Mouse (Mus musculus) heart, postnatal 0 days (tissue): ENCODE results near the gene Gm20518. TPM values are rescaled to one million over a fixed set of nuclear protein-coding genes. Genes with fewer than 3 reads are reported as not detected.
A peak's percentile ranks its signal among the peaks of the same experiment; 100 is the strongest.

Experiments used
- ATAC-seq: fragments of 200-750 bp; cut with Nextera tagmentation; 2 replicates; pipeline ENCODE4 v1.8.0; 2017; ENCODE audit warnings: low read depth, moderate number of reproducible peaks, moderate library complexity; ENCODE audit not compliant: insufficient read depth
- DNase-seq: peaks from one replicate; pipeline ENCODE4 v3.0.0-alpha.2; 2016; ENCODE audit warnings: low spot score
- H3K27ac ChIP-seq: fragments of 300-500 bp; sonication (generic); 2 replicates; pipeline ENCODE4 v1.5.1; 2014; ENCODE audit warnings: low read depth, mild to moderate bottlenecking
- H3K27me3 ChIP-seq: fragments of 300-500 bp; sonication (generic); 2 replicates; pipeline ENCODE4 v1.6.1; 2014; ENCODE audit warnings: low read length, mixed read lengths; ENCODE audit not compliant: control insufficient read depth, insufficient read depth
- H3K36me3 ChIP-seq: fragments of 300-500 bp; sonication (generic); replicated peaks from 2 replicates; pipeline ENCODE4 v1.6.1; 2014; ENCODE audit warnings: low read length, mixed read lengths; ENCODE audit not compliant: control insufficient read depth, insufficient read depth
- H3K4me1 ChIP-seq: fragments of 300-500 bp; sonication (generic); 2 replicates; pipeline ENCODE4 v1.6.1; 2014; ENCODE audit warnings: antibody characterized with exemption; ENCODE audit not compliant: control insufficient read depth, insufficient read depth
- H3K4me2 ChIP-seq: fragments of 300-500 bp; sonication (generic); 2 replicates; pipeline ENCODE4 v1.6.1; 2014; ENCODE audit warnings: low read depth, mild to moderate bottlenecking, low read length, moderate library complexity
- H3K4me3 ChIP-seq: fragments of 300-500 bp; sonication (generic); 2 replicates; pipeline ENCODE4 v1.5.1; 2014; ENCODE audit warnings: low read depth, low read length
- H3K9ac ChIP-seq: fragments of 300-500 bp; sonication (generic); replicated peaks from 2 replicates; pipeline ENCODE4 v1.6.1; 2014; ENCODE audit warnings: low read depth, low read length, mixed read lengths
- H3K9me3 ChIP-seq: fragments of 300-500 bp; sonication (generic); replicated peaks from 2 replicates; pipeline ENCODE4 v1.6.1; 2016; ENCODE audit warnings: low read length; ENCODE audit not compliant: control insufficient read depth
- CTCF ChIP-seq: IDR thresholded peaks from 2 replicates; pipeline ENCODE4 v1.5.1; 2016; ENCODE audit warnings: antibody characterized with exemption, control low read depth, low read depth
- EP300 ChIP-seq: IDR thresholded peaks from 2 replicates; pipeline ENCODE4 v1.6.1; 2016; ENCODE audit warnings: antibody characterized with exemption, low read depth
- WGBS: fragments of 180-500 bp; shearing (Covaris S2); extraction: QIAGEN DNeasy Blood & Tissue Kit; methylation state at CpG from one replicate; pipeline ENCODE4 v1.1.7; 2014; 5-methylcytosine and 5-hydroxymethylcytosine counted together
- polyA plus RNA-seq: library from polyadenylated mRNA; unstranded; fragments of >200 nt; fragmentation: Nextera tagmentation; extraction: Ambion mirVana; gene quantifications from 2 replicates; pipeline ENCODE4 v1.2.1, GENCODE M21; 2015
- total RNA-seq: library from RNA; depleted of rRNA; stranded (reverse); fragments of >200 nt; gene quantifications from 2 replicates; pipeline ENCODE4 v1.2.3, GENCODE M21; 2014; ENCODE audit warnings: low replicate concordance

Gm20518 gene
- total and polyA plus RNA-seq, 2 experiments from 2014 or later, result 0.05 TPM; not detected in 1

DNA sequence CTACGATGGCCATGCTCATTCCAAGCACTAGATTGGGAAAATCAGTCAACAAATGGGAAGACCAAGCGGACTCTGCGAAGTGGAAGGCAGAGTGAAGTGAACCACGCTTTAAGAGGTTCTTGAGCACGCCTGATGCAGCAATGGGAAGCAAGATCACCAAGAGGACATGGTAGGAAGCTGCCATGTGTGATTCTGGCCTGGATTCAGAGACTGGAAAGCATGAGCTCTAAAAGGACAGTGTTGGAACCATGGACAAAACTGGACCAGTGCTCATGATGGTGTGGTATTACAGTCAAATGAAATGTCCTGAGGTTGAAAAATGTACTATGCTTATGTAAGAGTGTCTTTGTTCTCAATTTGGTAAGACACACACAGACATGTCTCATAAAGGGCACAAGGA lies 40.1 kb downstream of the Gm20518 start:
- ATAC-seq (no peak), DNase-seq (no peak)
- Histone ChIP-seq H3K9me3 (no peaks in the 10 kb centered on the region), H3K9ac (no peak overlapping the region), H3K36me3 (peaks cover 86% of the 10 kb centered on the region), H3K27ac (no peak overlapping the region), H3K27me3 (no peaks in the 10 kb centered on the region), H3K4me2 (no peak overlapping the region), H3K4me1 (no peaks in the 10 kb centered on the region), H3K4me3 (no peak overlapping the region)
- TF ChIP-seq CTCF (no peak), EP300 (no peak)
- 91% methylated on average over 5 of the region's 5 CpGs for WGBS

DNA sequence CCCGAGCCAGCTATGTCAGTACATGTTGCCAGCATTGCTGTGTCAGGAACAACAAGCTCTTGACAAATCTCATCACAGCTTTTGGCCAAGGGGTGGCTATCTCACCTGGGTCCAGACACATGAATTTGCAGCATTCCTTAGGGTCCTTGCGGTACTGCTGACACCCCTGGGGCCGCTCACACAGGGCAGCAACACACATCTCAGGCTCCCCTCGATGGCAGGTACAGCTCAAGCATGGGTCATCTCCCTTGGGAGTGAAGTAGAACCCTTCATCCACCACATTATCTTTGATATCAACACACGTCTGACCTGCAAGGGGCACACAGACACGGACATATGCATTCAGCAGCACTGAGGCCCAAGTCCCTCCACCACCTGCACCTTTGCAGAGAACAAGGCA lies 42.0 kb downstream of the Gm20518 start:
- no peak for ATAC-seq
- Histone ChIP-seq H3K4me1 (no peaks in the 10 kb centered on the region), H3K4me3 (no peak overlapping the region), H3K9ac (no peak overlapping the region), H3K27ac (no peak overlapping the region), H3K36me3 (peaks cover 88% of the 10 kb centered on the region), H3K4me2 (no peak overlapping the region), H3K27me3 (no peaks in the 10 kb centered on the region), H3K9me3 (no peaks in the 10 kb centered on the region)
- WGBS, result 72% methylated on average over 6 of the region's 6 CpGs
- TF ChIP-seq EP300, result no peak
- TF ChIP-seq CTCF, result no peak
- DNase-seq, result no peak

DNA sequence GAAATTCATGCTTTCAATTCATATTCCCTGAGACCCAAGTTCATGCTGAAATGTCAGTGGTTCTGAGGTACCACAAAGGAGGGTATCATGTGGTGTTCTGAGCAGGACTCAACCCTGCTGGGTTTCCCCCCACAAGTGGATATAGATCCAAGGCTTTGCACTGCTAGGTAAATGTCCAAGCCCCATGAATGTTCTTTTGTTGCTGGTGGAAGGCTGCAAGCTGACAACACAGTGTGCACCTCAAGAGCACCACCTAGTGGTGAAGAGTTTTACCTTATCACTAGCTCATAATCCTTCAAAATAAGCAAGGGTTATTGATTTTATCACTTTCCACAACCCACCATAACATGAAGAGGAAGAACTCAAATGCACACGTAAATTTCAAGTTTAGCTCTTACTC lies 42.5 kb downstream of the Gm20518 start:
- ATAC-seq, result no peak
- H3K9me3 ChIP-seq, result no peaks in the 10 kb centered on the region
- no peaks in the 10 kb centered on the region for H3K27me3 ChIP-seq
- peaks cover 88% of the 10 kb centered on the region for H3K36me3 ChIP-seq
- H3K27ac ChIP-seq, result no peak overlapping the region
- peak; percentile 78 for TF ChIP-seq CTCF
- no peak for TF ChIP-seq EP300
- no peak overlapping the region for H3K4me2 ChIP-seq
- no peaks in the 10 kb centered on the region for H3K4me1 ChIP-seq
- 26% methylated on average over 1 of the region's 1 CpGs for whole genome bisulfite sequencing
- no peak overlapping the region for H3K4me3 ChIP-seq
- no peak for DNase-seq
- no peak overlapping the region for H3K9ac ChIP-seq

DNA sequence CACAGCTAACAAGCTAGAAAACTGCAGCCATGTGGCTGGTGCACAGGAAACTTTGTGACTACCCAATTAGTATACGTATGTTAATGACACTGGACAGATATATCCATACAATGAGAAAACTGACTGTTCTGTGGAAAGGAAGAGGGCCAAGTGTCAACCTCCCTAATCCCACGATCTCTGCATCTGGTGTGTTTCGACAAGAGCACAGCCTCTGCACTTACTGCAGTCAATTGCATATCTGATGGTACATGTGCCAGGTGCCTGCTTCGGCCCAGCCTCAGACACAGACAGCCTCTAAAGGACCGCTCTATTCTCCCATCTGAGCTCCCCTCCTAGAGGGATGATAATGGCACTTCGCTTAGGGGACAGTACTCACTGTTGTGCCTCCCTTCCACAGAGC lies 43.0 kb downstream of the Gm20518 start:
- 81% methylated on average over 6 of the region's 6 CpGs for WGBS
- Histone ChIP-seq H3K4me3 (no peak overlapping the region), H3K4me1 (no peaks in the 10 kb centered on the region), H3K9me3 (no peaks in the 10 kb centered on the region), H3K4me2 (no peak overlapping the region), H3K27ac (no peak overlapping the region), H3K9ac (no peak overlapping the region), H3K27me3 (no peaks in the 10 kb centered on the region), H3K36me3 (peaks cover 89% of the 10 kb centered on the region)
- no peak for ATAC-seq
- TF ChIP-seq EP300 (no peak), CTCF (no peak)
- DNase-seq, result no peak

DNA sequence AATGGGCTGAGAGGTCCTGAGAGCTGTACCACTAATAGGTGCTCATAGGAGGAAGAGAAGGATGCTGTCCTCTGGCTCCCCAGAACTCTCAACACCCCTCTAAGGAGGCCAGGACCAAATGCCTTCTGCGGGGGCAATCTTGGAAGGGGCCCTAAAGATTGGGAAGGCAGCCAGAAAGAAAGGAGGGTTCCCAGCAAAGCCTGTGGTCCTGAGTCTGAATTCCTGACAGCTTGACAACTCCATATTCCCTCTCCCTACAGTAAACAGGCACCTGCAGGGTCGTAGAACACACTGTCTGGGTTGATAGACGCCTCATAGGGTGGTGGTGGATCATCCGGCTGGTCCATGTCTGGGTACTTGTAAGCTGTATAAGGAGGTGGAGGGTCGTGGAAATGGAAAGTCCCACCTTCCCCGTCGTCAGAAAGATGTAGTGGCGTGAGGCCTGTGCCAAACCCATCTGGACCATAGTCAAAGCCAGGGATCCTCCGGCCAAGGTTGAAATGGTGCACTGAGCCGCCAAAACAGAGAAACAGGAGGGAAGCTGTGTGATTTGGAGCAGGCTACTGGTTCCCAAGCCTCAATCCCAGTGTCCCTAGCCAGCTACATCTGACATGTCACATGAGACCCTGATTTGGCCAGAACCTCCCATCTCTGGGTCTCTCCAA lies 47.6 kb downstream of the Gm20518 start:
- no peak for DNase-seq
- H3K4me1 ChIP-seq, result no peaks in the 10 kb centered on the region
- H3K4me3 ChIP-seq, result no peak overlapping the region
- no peak overlapping the region for H3K27ac ChIP-seq
- no peak overlapping the region for H3K4me2 ChIP-seq
- H3K27me3 ChIP-seq, result no peaks in the 10 kb centered on the region
- 90% methylated on average over 10 of the region's 10 CpGs for WGBS
- ATAC-seq, result no peak
- TF ChIP-seq CTCF, result no peak
- TF ChIP-seq EP300, result no peak
- H3K9me3 ChIP-seq, result no peaks in the 10 kb centered on the region
- H3K9ac ChIP-seq, result no peak overlapping the region
- peaks cover 82% of the 10 kb centered on the region for H3K36me3 ChIP-seq

DNA sequence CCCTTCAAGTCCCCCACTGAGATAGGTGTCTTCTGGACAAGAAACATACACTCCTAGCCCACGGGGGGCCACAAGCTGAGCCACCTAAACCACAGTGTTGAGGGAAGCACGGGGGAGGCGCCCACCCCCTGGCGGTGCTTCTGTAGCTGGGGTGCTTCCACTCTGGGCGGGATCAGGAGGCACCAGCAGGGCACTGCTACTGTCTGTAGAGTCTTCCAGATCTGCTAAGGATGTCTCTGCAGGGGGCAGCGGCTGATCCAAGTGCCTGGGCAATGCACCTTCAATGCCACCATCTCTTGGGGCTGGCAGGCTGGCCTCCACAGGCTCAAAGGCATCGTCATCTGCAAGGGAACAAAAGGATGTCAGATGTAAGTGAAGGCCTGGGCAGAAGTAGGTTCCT lies 49.0 kb downstream of the Gm20518 start:
- H3K9me3 ChIP-seq, result no peaks in the 10 kb centered on the region
- H3K9ac ChIP-seq, result no peak overlapping the region
- DNase-seq (no peak), ATAC-seq (no peak)
- WGBS, result 92% methylated on average over 7 of the region's 7 CpGs
- no peak overlapping the region for H3K27ac ChIP-seq
- H3K4me2 ChIP-seq, result no peak overlapping the region
- no peaks in the 10 kb centered on the region for H3K4me1 ChIP-seq
- no peak for TF ChIP-seq EP300
- no peak overlapping the region for H3K4me3 ChIP-seq
- no peaks in the 10 kb centered on the region; the same call in 1 of the 2 replicates for H3K27me3 ChIP-seq
- H3K36me3 ChIP-seq, result peaks cover 70% of the 10 kb centered on the region
